Mouse (Mus musculus): ENCODE measurements around the gene Dnmt1. TPM values are rescaled to one million over a fixed set of nuclear protein-coding genes. Genes with fewer than 3 reads are reported as not detected.

Dnmt1 gene
- polyA plus RNA-seq, 1 experiment from 2014 or later, result 63.1 TPM

DNA sequence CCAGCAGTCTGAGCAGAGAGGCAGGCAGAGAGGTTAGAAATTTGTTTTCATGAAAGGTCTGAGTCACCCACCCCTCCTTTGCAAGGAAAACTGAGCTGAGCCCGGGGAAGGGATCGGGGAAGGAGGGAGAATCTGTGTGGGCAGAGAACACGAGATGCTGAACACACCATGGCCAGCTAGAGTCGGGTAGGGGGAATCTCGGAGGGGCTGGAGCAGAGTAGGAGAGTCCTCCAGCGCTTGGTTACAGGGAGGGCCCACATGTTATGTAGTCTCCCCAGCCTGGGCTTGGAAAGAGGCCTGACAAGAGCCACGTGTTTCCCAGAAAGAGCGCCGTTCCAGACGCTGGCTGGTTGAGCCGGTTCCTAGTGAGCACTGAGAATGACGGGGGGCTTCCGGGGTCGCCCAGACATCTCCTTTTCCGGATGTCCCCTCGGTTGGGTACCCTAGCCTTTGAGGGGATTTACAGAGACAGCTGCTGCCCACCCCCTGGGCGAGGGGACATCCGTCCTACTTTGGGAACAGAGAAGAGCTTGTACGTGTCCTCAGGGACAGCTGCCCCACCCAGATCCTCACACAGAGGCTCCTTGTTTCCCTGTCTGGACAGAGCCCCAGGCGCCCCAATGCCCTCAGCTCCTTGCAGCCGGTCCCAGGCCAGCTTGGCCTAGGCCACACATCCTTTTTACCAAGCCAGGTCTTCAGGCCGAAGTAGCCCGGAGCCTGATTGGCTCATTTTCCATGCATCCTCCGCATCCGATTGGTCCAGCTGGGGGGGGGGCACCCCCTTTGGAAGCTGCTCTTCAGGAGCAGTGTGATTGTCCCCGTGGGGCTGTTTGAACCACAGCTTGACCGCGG is 12.7 kb upstream of the Dnmt1 start:
- WGBS, result 40% methylated on average over 28 of the region's 28 CpGs
- peak overlapping the region; percentile 57 for H3K9ac ChIP-seq (ENCODE audit: low read length)
- 0 out of 2 replicates have a peak overlapping the region, but pooled peaks have one; percentile 9 for H3K4me3 ChIP-seq (ENCODE audit: low read length)
- ATAC-seq (replicated peaks; ENCODE audit: extremely low read depth, insufficient read depth, low FRiP score), result no peak
- H3K27me3 ChIP-seq (ENCODE audit: control insufficient read depth, insufficient read depth, low read length), result no peaks in the 10 kb centered on the region
- H3K9me3 ChIP-seq (replicated peaks; ENCODE audit: control insufficient read depth, low read length), result no peaks in the 10 kb centered on the region
- H3K36me3 ChIP-seq (ENCODE audit: control insufficient read depth, insufficient read depth), result peaks cover 16% of the 10 kb centered on the region
- H3K4me1 ChIP-seq (ENCODE audit: control insufficient read depth, insufficient read depth, low read length), result peaks cover 34% of the 10 kb centered on the region
- H3K4me2 ChIP-seq (ENCODE audit: low read depth, low read length), result peak overlapping the region; percentile 50
- peak overlapping the region; percentile 73 for H3K27ac ChIP-seq (ENCODE audit: low read length)

DNA sequence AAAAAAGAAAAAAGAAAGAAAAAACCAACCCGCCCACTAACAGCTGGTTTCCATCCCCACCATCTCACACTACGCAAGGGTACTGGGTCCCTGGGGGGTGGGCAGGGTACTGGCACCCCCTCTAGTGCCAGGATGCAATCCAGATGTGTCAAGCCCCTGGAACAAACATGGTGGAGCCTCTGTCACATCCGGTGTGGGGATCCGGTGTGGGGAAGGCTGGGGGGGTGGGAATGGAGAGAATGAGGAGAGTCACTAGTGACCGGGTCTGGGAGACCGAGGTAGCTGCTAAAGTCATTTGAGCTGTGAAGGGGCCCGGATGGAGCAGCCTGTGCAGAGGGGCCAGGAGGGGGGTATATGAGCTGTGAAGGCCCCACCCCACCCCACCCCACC is 12.1 kb upstream of the Dnmt1 start:
- H3K4me3 ChIP-seq (ENCODE audit: low read length), result no peak overlapping the region
- ATAC-seq (replicated peaks; ENCODE audit: extremely low read depth, insufficient read depth, low FRiP score), result no peak
- H3K9ac ChIP-seq (ENCODE audit: low read length), result peak overlapping the region; percentile 50
- no peaks in the 10 kb centered on the region for H3K9me3 ChIP-seq (replicated peaks; ENCODE audit: control insufficient read depth, low read length)
- H3K27me3 ChIP-seq (ENCODE audit: control insufficient read depth, insufficient read depth, low read length), result no peaks in the 10 kb centered on the region
- H3K4me2 ChIP-seq (ENCODE audit: low read depth, low read length), result peak overlapping the region; percentile 50; the same call in 1 of the 2 replicates
- peak overlapping the region; percentile 73 for H3K27ac ChIP-seq (ENCODE audit: low read length)
- 50% methylated on average over 7 of the region's 7 CpGs for WGBS
- H3K4me1 ChIP-seq (ENCODE audit: control insufficient read depth, insufficient read depth, low read length), result peaks cover 31% of the 10 kb centered on the region
- peaks cover 20% of the 10 kb centered on the region for H3K36me3 ChIP-seq (ENCODE audit: control insufficient read depth, insufficient read depth)

DNA sequence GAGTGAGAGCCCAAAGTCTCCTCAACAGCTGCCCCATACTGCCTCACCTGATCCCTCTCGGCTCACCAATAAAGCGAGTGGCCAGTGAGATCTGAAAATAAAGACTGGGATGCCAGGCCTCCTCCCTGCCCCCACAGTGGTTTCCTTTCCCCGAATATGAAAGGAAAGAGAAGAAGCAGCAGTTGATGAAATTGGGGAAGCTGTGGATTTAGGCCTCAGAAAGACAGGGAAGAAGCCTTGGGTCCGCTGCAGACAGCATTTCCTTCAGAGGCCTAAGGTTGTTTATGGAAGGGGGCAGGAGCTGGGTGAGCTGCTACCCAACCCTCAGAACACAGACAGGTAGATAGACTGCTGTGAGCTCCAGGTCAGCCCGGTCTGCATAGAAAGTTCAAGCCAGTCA is 7.1 kb upstream of the Dnmt1 start:
- H3K36me3 ChIP-seq (ENCODE audit: control insufficient read depth, insufficient read depth), result peaks cover 25% of the 10 kb centered on the region
- H3K4me1 ChIP-seq (ENCODE audit: control insufficient read depth, insufficient read depth, low read length), result peaks cover 2% of the 10 kb centered on the region; the same call in 1 of the 2 replicates
- no peak overlapping the region for H3K27ac ChIP-seq (ENCODE audit: low read length)
- no peaks in the 10 kb centered on the region for H3K27me3 ChIP-seq (ENCODE audit: control insufficient read depth, insufficient read depth, low read length)
- no peak overlapping the region for H3K4me2 ChIP-seq (ENCODE audit: low read depth, low read length)
- H3K4me3 ChIP-seq (ENCODE audit: low read length), result no peak overlapping the region
- WGBS, result 71% methylated on average over 5 of the region's 5 CpGs
- H3K9me3 ChIP-seq (replicated peaks; ENCODE audit: control insufficient read depth, low read length), result no peaks in the 10 kb centered on the region
- no peak overlapping the region for H3K9ac ChIP-seq (ENCODE audit: low read length)
- no peak for ATAC-seq (replicated peaks; ENCODE audit: extremely low read depth, insufficient read depth, low FRiP score)

DNA sequence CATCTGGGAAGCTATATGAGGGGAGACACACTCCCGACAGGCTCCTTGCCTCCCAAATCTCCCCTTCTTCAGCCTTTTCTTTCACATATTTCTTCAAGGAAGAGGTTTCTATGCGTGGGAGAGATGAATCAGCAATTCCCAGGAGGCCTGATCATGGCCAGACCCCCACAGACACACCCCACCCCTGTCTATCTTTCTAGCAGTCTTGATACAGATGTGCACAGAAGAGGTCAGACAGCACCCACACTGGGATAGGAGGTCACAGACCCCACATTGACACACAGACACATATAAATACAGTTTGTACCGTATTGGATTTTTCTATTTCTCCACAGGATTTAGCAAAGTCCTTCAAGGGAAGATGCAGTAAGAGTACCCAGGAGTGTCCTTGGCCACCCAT is 6.3 kb upstream of the Dnmt1 start:
- Histone ChIP-seq H3K27me3 (ENCODE audit: control insufficient read depth, insufficient read depth, low read length) (no peaks in the 10 kb centered on the region), H3K36me3 (ENCODE audit: control insufficient read depth, insufficient read depth) (peaks cover 25% of the 10 kb centered on the region), H3K4me2 (ENCODE audit: low read depth, low read length) (no peak overlapping the region), H3K9ac (ENCODE audit: low read length) (no peak overlapping the region), H3K4me3 (ENCODE audit: low read length) (no peak overlapping the region), H3K9me3 (replicated peaks; ENCODE audit: control insufficient read depth, low read length) (no peaks in the 10 kb centered on the region), H3K27ac (ENCODE audit: low read length) (no peak overlapping the region), H3K4me1 (ENCODE audit: control insufficient read depth, insufficient read depth, low read length) (no peaks in the 10 kb centered on the region)
- ATAC-seq (replicated peaks; ENCODE audit: extremely low read depth, insufficient read depth, low FRiP score), result no peak
- WGBS, result 82% methylated on average over 3 of the region's 3 CpGs

DNA sequence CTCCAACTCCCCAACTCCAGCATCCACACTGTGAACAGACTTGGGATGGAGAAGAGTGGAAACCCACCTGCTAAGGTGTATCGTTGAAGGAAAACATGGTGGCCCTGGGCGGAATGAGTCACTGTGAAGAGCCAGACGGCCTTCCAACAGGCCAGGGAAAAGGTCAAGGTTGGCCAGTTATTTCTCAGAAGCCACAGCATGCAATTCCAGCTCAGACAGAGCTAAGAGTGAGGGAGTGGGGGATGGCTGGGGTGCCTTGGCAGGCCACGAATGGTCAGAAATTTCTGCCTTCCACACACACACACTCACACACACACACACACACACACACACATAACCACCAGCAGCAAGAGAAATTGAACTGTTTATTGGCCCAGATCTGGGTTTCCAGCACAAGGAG is 5.9 kb upstream of the Dnmt1 start:
- no peak for ATAC-seq (replicated peaks; ENCODE audit: extremely low read depth, insufficient read depth, low FRiP score)
- Histone ChIP-seq H3K4me2 (ENCODE audit: low read depth, low read length) (no peak overlapping the region), H3K9me3 (replicated peaks; ENCODE audit: control insufficient read depth, low read length) (no peaks in the 10 kb centered on the region), H3K4me1 (ENCODE audit: control insufficient read depth, insufficient read depth, low read length) (no peaks in the 10 kb centered on the region), H3K36me3 (ENCODE audit: control insufficient read depth, insufficient read depth) (peaks cover 25% of the 10 kb centered on the region), H3K4me3 (ENCODE audit: low read length) (no peak overlapping the region), H3K27ac (ENCODE audit: low read length) (no peak overlapping the region), H3K27me3 (ENCODE audit: control insufficient read depth, insufficient read depth, low read length) (no peaks in the 10 kb centered on the region), H3K9ac (ENCODE audit: low read length) (no peak overlapping the region)
- 83% methylated on average over 4 of the region's 4 CpGs for WGBS

DNA sequence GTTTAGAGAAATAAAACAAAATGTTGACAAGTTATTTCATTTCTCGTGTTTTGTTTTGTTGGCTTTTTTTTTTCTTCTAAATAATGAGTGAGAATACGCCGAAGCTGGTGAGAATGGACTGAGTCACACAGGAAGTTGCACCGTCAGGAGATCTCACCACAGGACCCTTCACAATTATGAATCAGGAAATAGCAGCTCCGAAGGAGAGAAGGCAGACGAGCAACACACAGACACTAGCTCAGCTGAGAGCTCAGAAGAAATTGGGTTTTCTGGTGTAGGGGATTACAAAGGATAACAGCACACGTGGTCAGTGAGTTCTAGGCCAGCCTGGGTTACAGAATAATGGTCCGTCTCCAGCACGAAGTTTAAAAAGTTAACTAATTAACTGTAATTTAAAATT is 1.9 kb upstream of the Dnmt1 start:
- Histone ChIP-seq H3K9ac (ENCODE audit: low read length) (no peak overlapping the region), H3K4me1 (ENCODE audit: control insufficient read depth, insufficient read depth, low read length) (no peaks in the 10 kb centered on the region), H3K4me3 (ENCODE audit: low read length) (no peak overlapping the region), H3K27me3 (ENCODE audit: control insufficient read depth, insufficient read depth, low read length) (no peaks in the 10 kb centered on the region), H3K9me3 (replicated peaks; ENCODE audit: control insufficient read depth, low read length) (no peaks in the 10 kb centered on the region), H3K4me2 (ENCODE audit: low read depth, low read length) (no peak overlapping the region), H3K36me3 (ENCODE audit: control insufficient read depth, insufficient read depth) (0 out of 2 replicates have a peak, but pooled peaks cover 4% of the 10 kb centered on the region), H3K27ac (ENCODE audit: low read length) (no peak overlapping the region)
- no peak for ATAC-seq (replicated peaks; ENCODE audit: extremely low read depth, insufficient read depth, low FRiP score)
- 55% methylated on average over 9 of the region's 9 CpGs for WGBS

DNA sequence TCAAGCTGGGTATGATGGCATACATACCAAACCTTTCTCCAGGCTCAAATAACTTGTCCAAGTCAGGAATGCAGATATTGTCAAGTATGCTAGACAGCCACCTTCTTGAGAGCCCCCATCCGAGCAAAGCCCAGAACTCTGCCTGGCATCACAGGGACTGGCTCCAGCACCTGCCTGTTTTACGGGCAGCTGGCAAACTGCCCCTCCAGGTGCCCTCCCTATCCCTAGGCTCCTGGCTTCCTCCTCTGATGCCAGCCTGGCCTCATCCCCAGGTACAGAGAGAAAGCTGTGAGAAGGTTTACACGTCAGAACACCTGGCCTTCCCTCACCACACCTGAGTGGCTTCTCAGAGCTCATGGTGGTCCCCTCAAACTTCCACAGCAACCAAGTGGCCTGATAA is 2.7 kb downstream of the Dnmt1 start:
- ATAC-seq (replicated peaks; ENCODE audit: extremely low read depth, insufficient read depth, low FRiP score), result no peak
- H3K27ac ChIP-seq (ENCODE audit: low read length), result no peak overlapping the region
- WGBS, result 56% methylated on average over 3 of the region's 3 CpGs

DNA sequence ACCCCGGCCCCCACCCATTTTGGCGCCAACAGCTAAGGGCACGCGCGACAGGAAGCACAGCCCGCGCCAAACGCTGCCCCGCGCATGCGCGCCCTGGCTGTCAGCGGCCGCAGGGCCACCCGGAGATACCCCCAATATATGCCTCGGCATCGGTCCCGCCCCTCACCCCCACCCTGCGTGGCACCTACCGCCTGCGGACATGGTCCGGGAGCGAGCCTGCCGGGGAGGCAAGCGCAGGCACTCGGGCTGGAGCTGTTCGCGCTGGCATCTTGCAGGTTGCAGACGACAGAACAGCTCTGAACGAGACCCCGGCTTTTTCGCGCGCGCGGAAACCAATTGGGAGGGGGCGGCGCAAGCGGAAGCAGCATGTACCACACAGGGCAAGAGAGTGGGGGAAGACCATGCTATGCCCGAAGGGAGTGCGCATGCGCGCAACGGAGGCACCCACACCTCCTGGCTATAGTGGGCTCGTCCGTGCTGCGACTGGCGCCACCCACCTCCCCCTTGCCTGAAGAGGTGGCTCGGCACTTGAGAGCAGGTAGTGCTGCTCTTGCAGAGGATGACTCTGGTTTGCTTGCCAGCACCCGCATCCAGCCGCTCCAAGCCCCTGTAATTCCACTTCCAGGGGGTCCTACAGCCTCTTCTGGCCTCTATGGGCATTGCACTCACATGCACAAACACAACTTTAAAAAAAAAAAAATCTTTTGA is 7.0 kb downstream of the Dnmt1 start:
- peak; percentile 96 for ATAC-seq (replicated peaks; ENCODE audit: extremely low read depth, insufficient read depth, low FRiP score)
- peak overlapping the region; percentile 93 for H3K27ac ChIP-seq (ENCODE audit: low read length)
- no peaks in the 10 kb centered on the region for H3K36me3 ChIP-seq (ENCODE audit: control insufficient read depth, insufficient read depth)
- H3K4me2 ChIP-seq (ENCODE audit: low read depth, low read length), result peak overlapping the region; percentile 87
- H3K27me3 ChIP-seq (ENCODE audit: control insufficient read depth, insufficient read depth, low read length), result no peaks in the 10 kb centered on the region
- H3K4me3 ChIP-seq (ENCODE audit: low read length), result peak overlapping the region; percentile 92
- under 1% methylated on average over 51 of the region's 51 CpGs for WGBS
- H3K9me3 ChIP-seq (replicated peaks; ENCODE audit: control insufficient read depth, low read length), result no peaks in the 10 kb centered on the region
- H3K9ac ChIP-seq (ENCODE audit: low read length), result peak overlapping the region; percentile 94
- peaks cover 7% of the 10 kb centered on the region; the same call in 1 of the 2 replicates for H3K4me1 ChIP-seq (ENCODE audit: control insufficient read depth, insufficient read depth, low read length)

More for the DNA sequence above, 2.7 kb downstream of the Dnmt1 start:
- H3K27me3 ChIP-seq (ENCODE audit: control insufficient read depth, insufficient read depth, low read length), result no peaks in the 10 kb centered on the region
- no peak overlapping the region for H3K4me2 ChIP-seq (ENCODE audit: low read depth, low read length)
- H3K4me3 ChIP-seq (ENCODE audit: low read length), result no peak overlapping the region
- no peaks in the 10 kb centered on the region for H3K9me3 ChIP-seq (replicated peaks; ENCODE audit: control insufficient read depth, low read length)
- H3K9ac ChIP-seq (ENCODE audit: low read length), result no peak overlapping the region
- no peaks in the 10 kb centered on the region for H3K36me3 ChIP-seq (ENCODE audit: control insufficient read depth, insufficient read depth)
- no peaks in the 10 kb centered on the region for H3K4me1 ChIP-seq (ENCODE audit: control insufficient read depth, insufficient read depth, low read length)

DNA sequence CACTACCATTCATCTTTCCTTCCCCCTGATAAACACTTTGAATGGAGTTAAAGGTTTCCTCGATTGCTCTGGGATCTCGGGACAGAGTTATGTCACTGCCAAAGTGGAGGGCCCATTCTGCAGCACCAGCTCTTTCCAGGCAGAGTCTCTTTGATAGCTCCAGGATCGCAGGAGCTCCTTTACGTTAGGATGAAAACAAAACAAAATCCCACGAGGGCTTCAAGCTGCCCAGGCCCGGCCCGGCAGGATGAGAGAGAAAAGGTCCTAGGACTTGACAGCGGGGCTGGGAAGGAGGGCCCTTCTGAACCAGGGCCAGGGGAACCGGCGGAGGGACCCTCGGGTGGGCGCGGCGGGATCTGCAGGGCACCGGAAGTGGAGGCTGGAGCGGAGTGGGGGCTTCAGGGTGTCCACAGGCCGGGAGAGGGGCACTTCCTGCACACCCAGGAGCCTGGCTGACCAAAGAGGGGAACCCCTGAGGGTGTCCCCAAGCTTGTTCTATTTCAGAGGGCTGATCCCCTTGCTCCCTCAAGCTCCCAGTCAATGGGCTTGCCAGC is 7.6 kb downstream of the Dnmt1 start:
- Histone ChIP-seq H3K36me3 (ENCODE audit: control insufficient read depth, insufficient read depth) (no peaks in the 10 kb centered on the region), H3K9me3 (replicated peaks; ENCODE audit: control insufficient read depth, low read length) (no peaks in the 10 kb centered on the region), H3K27me3 (ENCODE audit: control insufficient read depth, insufficient read depth, low read length) (no peaks in the 10 kb centered on the region), H3K4me3 (ENCODE audit: low read length) (peak overlapping the region; percentile 92), H3K9ac (ENCODE audit: low read length) (peak overlapping the region; percentile 94), H3K27ac (ENCODE audit: low read length) (peak overlapping the region; percentile 93), H3K4me1 (ENCODE audit: control insufficient read depth, insufficient read depth, low read length) (peaks cover 7% of the 10 kb centered on the region; the same call in 1 of the 2 replicates), H3K4me2 (ENCODE audit: low read depth, low read length) (peak overlapping the region; percentile 87)
- 0% methylated on average over 17 of the region's 17 CpGs for WGBS
- ATAC-seq (replicated peaks; ENCODE audit: extremely low read depth, insufficient read depth, low FRiP score), result peak; percentile 43

Data from heart, embryonic 16.5 days (tissue).